Mouse (Mus musculus): Measurements from ENCODE around the gene Tmem38b. TPM values are rescaled to one million over a fixed set of nuclear protein-coding genes. Genes with fewer than 3 reads are reported as not detected.

Gene Tmem38b
- 11.9 and 12.0 TPM in 2 replicates for polyA plus RNA-seq (2012; rRNA removed)

- Histone ChIP-seq H3K36me3 (ENCODE audit: control insufficient read depth, insufficient read depth, low read length) (no peaks in the 10 kb centered on the region), H3K27ac (ENCODE audit: control insufficient read depth, insufficient read depth, low read depth, low read length) (peak within 1 kb of the TSS; percentile 92), H3K4me1 (ENCODE audit: control insufficient read depth, insufficient read depth, low read length) (peaks cover 3% of the 10 kb centered on the region; the same call in 1 of the 2 replicates), H3K4me3 (ENCODE audit: control insufficient read depth, low read depth, low read length) (peak within 1 kb of the TSS; percentile 82), H3K27me3 (ENCODE audit: control insufficient read depth, insufficient read depth, low read length) (no peaks in the 10 kb centered on the region)
- TF ChIP-seq POLR2A (IDR thresholded peaks at IDR 0.05; ENCODE audit: control insufficient read depth, low read depth, low read length) (peak; percentile 94), CTCF (IDR thresholded peaks at IDR 0.05; ENCODE audit: control insufficient read depth, insufficient read depth, insufficient replicate concordance, low read depth, low read length) (no peak)
Measured at GRCm38 (mm10) chr4:53825821-53826605, at the start of gene Tmem38b. Gene Tmem38b, plus strand, starts transcription at chr4:53826045.

- H3K4me3 ChIP-seq (ENCODE audit: control insufficient read depth, low read depth, low read length) = no peak overlapping the region
- no peak overlapping the region for H3K27ac ChIP-seq (ENCODE audit: control insufficient read depth, insufficient read depth, low read depth, low read length)
- no peaks in the 10 kb centered on the region for H3K36me3 ChIP-seq (ENCODE audit: control insufficient read depth, insufficient read depth, low read length)
- peaks cover 10% of the 10 kb centered on the region for H3K4me1 ChIP-seq (ENCODE audit: control insufficient read depth, insufficient read depth, low read length)
- TF ChIP-seq POLR2A (IDR thresholded peaks at IDR 0.05; ENCODE audit: control insufficient read depth, low read depth, low read length) (no peak), CTCF (IDR thresholded peaks at IDR 0.05; ENCODE audit: control insufficient read depth, insufficient read depth, insufficient replicate concordance, low read depth, low read length) (no peak)
- no peaks in the 10 kb centered on the region for H3K27me3 ChIP-seq (ENCODE audit: control insufficient read depth, insufficient read depth, low read length)
Measured at GRCm38 (mm10) chr4:53781396-53781795, 44.4 kb upstream of the Tmem38b start.

- H3K36me3 ChIP-seq (ENCODE audit: control insufficient read depth, insufficient read depth, low read length) = no peaks in the 10 kb centered on the region
- H3K4me3 ChIP-seq (ENCODE audit: control insufficient read depth, low read depth, low read length) = no peak overlapping the region
- no peaks in the 10 kb centered on the region for H3K27me3 ChIP-seq (ENCODE audit: control insufficient read depth, insufficient read depth, low read length)
- TF ChIP-seq CTCF (IDR thresholded peaks at IDR 0.05; ENCODE audit: control insufficient read depth, insufficient read depth, insufficient replicate concordance, low read depth, low read length) (no peak), POLR2A (IDR thresholded peaks at IDR 0.05; ENCODE audit: control insufficient read depth, low read depth, low read length) (no peak)
- peaks cover 10% of the 10 kb centered on the region for H3K4me1 ChIP-seq (ENCODE audit: control insufficient read depth, insufficient read depth, low read length)
- no peak overlapping the region for H3K27ac ChIP-seq (ENCODE audit: control insufficient read depth, insufficient read depth, low read depth, low read length)
Measured at GRCm38 (mm10) chr4:53782216-53783070, 43.4 kb upstream of the Tmem38b start.

GRCm38 (mm10) chr4:53785746-53786398 is 40.0 kb upstream of the Tmem38b start:
- no peak overlapping the region for H3K27ac ChIP-seq (ENCODE audit: control insufficient read depth, insufficient read depth, low read depth, low read length)
- H3K4me3 ChIP-seq (ENCODE audit: control insufficient read depth, low read depth, low read length) = no peak overlapping the region
- TF ChIP-seq CTCF (IDR thresholded peaks at IDR 0.05; ENCODE audit: control insufficient read depth, insufficient read depth, insufficient replicate concordance, low read depth, low read length) (no peak), POLR2A (IDR thresholded peaks at IDR 0.05; ENCODE audit: control insufficient read depth, low read depth, low read length) (no peak)
- H3K27me3 ChIP-seq (ENCODE audit: control insufficient read depth, insufficient read depth, low read length) = no peaks in the 10 kb centered on the region
- no peaks in the 10 kb centered on the region for H3K36me3 ChIP-seq (ENCODE audit: control insufficient read depth, insufficient read depth, low read length)
- peaks cover 5% of the 10 kb centered on the region for H3K4me1 ChIP-seq (ENCODE audit: control insufficient read depth, insufficient read depth, low read length)

GRCm38 (mm10) chr4:53786851-53787250 is 39.0 kb upstream of the Tmem38b start:
- no peaks in the 10 kb centered on the region for H3K27me3 ChIP-seq (ENCODE audit: control insufficient read depth, insufficient read depth, low read length)
- TF ChIP-seq POLR2A (IDR thresholded peaks at IDR 0.05; ENCODE audit: control insufficient read depth, low read depth, low read length) = no peak
- no peak for TF ChIP-seq CTCF (IDR thresholded peaks at IDR 0.05; ENCODE audit: control insufficient read depth, insufficient read depth, insufficient replicate concordance, low read depth, low read length)

GRCm38 (mm10) chr4:53789346-53789745 is 36.5 kb upstream of the Tmem38b start:
- Histone ChIP-seq H3K4me3 (ENCODE audit: control insufficient read depth, low read depth, low read length) (no peak overlapping the region), H3K4me1 (ENCODE audit: control insufficient read depth, insufficient read depth, low read length) (peaks cover 5% of the 10 kb centered on the region), H3K36me3 (ENCODE audit: control insufficient read depth, insufficient read depth, low read length) (no peaks in the 10 kb centered on the region), H3K27ac (ENCODE audit: control insufficient read depth, insufficient read depth, low read depth, low read length) (no peak overlapping the region), H3K27me3 (ENCODE audit: control insufficient read depth, insufficient read depth, low read length) (no peaks in the 10 kb centered on the region)
- TF ChIP-seq CTCF (IDR thresholded peaks at IDR 0.05; ENCODE audit: control insufficient read depth, insufficient read depth, insufficient replicate concordance, low read depth, low read length) (no peak), POLR2A (IDR thresholded peaks at IDR 0.05; ENCODE audit: control insufficient read depth, low read depth, low read length) (no peak)

More at GRCm38 (mm10) chr4:53786851-53787250, 39.0 kb upstream of the Tmem38b start:
- Histone ChIP-seq H3K4me3 (ENCODE audit: control insufficient read depth, low read depth, low read length) (no peak overlapping the region), H3K4me1 (ENCODE audit: control insufficient read depth, insufficient read depth, low read length) (peaks cover 5% of the 10 kb centered on the region), H3K27ac (ENCODE audit: control insufficient read depth, insufficient read depth, low read depth, low read length) (no peak overlapping the region), H3K36me3 (ENCODE audit: control insufficient read depth, insufficient read depth, low read length) (no peaks in the 10 kb centered on the region)

All from testis, adult 2 months (tissue).